Mouse (Mus musculus) neural tube, embryonic 14.5 days (tissue): ENCODE measurements around the gene Asic2. TPM values are rescaled to one million over a fixed set of nuclear protein-coding genes. Genes with fewer than 3 reads are reported as not detected.

Source experiments
- ATAC-seq: fragments of 200-750 bp; cut with Nextera tagmentation; 2 replicates; pipeline ENCODE4 v1.8.0; 2017; ENCODE audit warnings: low read depth, mild to moderate bottlenecking, moderate TSS enrichment, moderate library complexity
- H3K27ac ChIP-seq: fragments of 300-500 bp; sonication (generic); 2 replicates; pipeline ENCODE4 v1.5.1; 2014; ENCODE audit warnings: low read depth, mild to moderate bottlenecking, control low read depth, low read length, moderate library complexity, mixed read lengths
- H3K27me3 ChIP-seq: fragments of 300-500 bp; sonication (generic); 2 replicates; pipeline ENCODE4 v1.6.1; 2014; ENCODE audit warnings: low read length; ENCODE audit not compliant: control insufficient read depth, insufficient read depth
- H3K36me3 ChIP-seq: fragments of 300-500 bp; sonication (generic); 2 replicates; pipeline ENCODE4 v1.6.1; 2014; ENCODE audit warnings: low read length, mixed read lengths; ENCODE audit not compliant: control insufficient read depth, insufficient read depth
- H3K4me1 ChIP-seq: fragments of 300-500 bp; sonication (generic); 2 replicates; pipeline ENCODE4 v1.6.1; 2014; ENCODE audit warnings: low read length; ENCODE audit not compliant: control insufficient read depth, insufficient read depth
- H3K4me2 ChIP-seq: fragments of 300-500 bp; sonication (generic); 2 replicates; pipeline ENCODE4 v1.6.1; 2014; ENCODE audit warnings: mild to moderate bottlenecking, low read depth, low read length, control low read depth
- H3K4me3 ChIP-seq: fragments of 300-500 bp; sonication (generic); 2 replicates; pipeline ENCODE4 v1.5.1; 2014; ENCODE audit warnings: low read depth, low read length, control low read depth, mixed read lengths
- H3K9ac ChIP-seq: fragments of 300-500 bp; sonication (generic); replicated peaks from 2 replicates; pipeline ENCODE4 v1.6.1; 2014; ENCODE audit warnings: low read depth, mild to moderate bottlenecking, control low read depth, low read length, mixed read lengths
- H3K9me3 ChIP-seq: fragments of 300-500 bp; sonication (generic); 2 replicates; pipeline ENCODE4 v1.6.1; 2016; ENCODE audit warnings: low read length; ENCODE audit not compliant: control insufficient read depth
- WGBS: fragments of 180-500 bp; shearing (Covaris S2); extraction: QIAGEN DNeasy Blood & Tissue Kit; methylation state at CpG from one replicate; pipeline ENCODE4 v1.1.7; 2014; 5-methylcytosine and 5-hydroxymethylcytosine counted together
- polyA plus RNA-seq: library from polyadenylated mRNA; unstranded; fragments of >200 nt; fragmentation: Nextera tagmentation; extraction: Ambion mirVana; gene quantifications from 2 replicates; pipeline ENCODE4 v1.2.1, GENCODE M21; 2014

Gene Asic2
- polyA plus RNA-seq, 1 experiment from 2014 or later: 16.2 TPM

DNA sequence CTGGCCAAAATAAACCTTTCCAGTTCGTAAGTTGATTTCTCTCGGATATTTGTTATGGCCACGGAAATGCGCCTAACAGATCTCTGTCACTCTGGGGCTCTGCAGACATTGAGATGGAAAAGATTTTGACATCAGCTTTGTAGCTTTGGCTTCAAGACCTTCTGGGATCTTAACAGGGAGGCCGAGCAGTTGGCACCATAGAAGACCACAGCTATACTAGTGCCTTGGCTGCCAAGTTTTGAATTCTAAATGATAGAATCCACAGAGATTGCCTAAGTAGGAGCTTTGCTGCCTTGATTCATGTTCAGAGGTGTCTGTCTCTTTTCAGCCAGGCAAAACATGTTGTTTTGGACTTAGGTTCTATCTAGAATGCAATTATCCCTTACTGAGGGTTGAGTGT is 217.4 kb downstream of the Asic2 start:
- Histone ChIP-seq H3K4me2 (no peak overlapping the region), H3K27me3 (no peaks in the 10 kb centered on the region), H3K4me1 (no peaks in the 10 kb centered on the region), H3K9me3 (no peaks in the 10 kb centered on the region), H3K9ac (no peak overlapping the region), H3K27ac (no peak overlapping the region), H3K36me3 (no peaks in the 10 kb centered on the region), H3K4me3 (no peak overlapping the region)
- WGBS: 94% methylated on average over 5 of the region's 5 CpGs
- no peak for ATAC-seq

DNA sequence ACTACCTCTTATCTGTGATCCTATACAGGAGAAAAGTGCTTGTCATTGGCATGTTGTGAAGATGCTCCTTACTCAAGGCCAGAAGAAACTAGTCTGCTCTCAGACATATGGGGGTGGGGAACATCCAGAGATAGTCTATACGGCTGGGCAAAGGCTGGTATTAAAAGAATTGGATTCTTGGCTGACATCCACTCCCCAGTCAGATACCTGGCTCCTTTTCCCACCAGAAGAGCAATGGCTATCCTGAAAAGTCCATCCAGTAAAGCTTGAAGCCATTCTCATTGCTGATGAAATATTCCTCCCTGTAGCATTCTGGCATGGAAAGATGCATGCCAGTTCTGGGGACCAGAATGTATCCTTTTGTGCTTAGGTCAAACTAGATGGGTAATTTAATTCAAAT is 218.2 kb downstream of the Asic2 start:
- no peaks in the 10 kb centered on the region for H3K36me3 ChIP-seq
- no peak overlapping the region for H3K4me2 ChIP-seq
- no peaks in the 10 kb centered on the region for H3K27me3 ChIP-seq
- H3K4me3 ChIP-seq: no peak overlapping the region
- 71% methylated on average over 1 of the region's 1 CpGs for WGBS
- no peaks in the 10 kb centered on the region for H3K4me1 ChIP-seq
- no peak for ATAC-seq
- no peak overlapping the region for H3K9ac ChIP-seq
- H3K27ac ChIP-seq: no peak overlapping the region
- no peaks in the 10 kb centered on the region for H3K9me3 ChIP-seq

DNA sequence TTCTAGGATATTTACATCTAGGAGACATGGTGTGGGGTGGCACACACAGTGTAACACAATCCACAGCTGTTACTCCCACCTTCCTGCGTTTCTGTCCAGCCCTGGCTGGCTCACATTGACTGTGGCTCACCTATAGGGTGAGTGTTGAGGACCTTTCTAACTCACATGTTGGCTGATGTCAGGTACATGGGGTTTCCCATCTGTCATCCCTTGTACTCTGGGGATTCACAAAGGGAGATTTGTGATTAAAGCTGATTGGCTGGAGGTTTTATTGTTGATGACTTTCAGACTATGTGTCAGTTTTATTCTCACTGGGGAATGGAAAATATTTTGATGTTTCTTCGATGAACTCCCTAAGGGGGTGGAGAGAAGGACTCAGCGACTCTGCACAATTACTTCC is 229.3 kb downstream of the Asic2 start:
- Histone ChIP-seq H3K4me2 (no peak overlapping the region), H3K9ac (no peak overlapping the region), H3K27ac (no peak overlapping the region), H3K4me3 (no peak overlapping the region), H3K27me3 (no peaks in the 10 kb centered on the region), H3K9me3 (no peaks in the 10 kb centered on the region), H3K36me3 (no peaks in the 10 kb centered on the region), H3K4me1 (no peaks in the 10 kb centered on the region)
- ATAC-seq: no peak
- 66% methylated on average over 3 of the region's 3 CpGs for WGBS

DNA sequence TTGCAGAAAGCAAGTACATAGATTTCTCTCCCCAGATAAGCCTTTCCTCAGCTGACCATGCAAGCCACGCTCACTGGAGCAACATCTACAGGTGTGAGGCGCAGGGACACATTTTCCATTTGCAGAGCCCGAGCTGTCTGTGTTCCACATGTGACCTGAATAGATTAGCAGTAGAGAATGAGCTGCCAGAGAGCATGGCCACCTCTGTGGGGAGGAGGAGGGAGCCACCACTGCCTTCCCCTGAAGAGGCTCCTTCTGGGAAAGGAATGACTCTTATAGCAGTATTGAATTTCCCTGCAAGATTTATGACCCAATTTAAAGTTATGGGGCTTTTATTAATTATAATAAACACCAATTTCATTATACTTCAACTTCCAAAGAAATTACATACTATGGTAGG is 230.5 kb downstream of the Asic2 start:
- 53% methylated on average over 3 of the region's 3 CpGs for WGBS
- ATAC-seq: peak; percentile 51; the same call in 1 of the 2 replicates
- Histone ChIP-seq H3K36me3 (no peaks in the 10 kb centered on the region), H3K27me3 (no peaks in the 10 kb centered on the region), H3K27ac (no peak overlapping the region), H3K9me3 (no peaks in the 10 kb centered on the region), H3K4me3 (no peak overlapping the region), H3K4me1 (no peaks in the 10 kb centered on the region), H3K4me2 (no peak overlapping the region), H3K9ac (no peak overlapping the region)

DNA sequence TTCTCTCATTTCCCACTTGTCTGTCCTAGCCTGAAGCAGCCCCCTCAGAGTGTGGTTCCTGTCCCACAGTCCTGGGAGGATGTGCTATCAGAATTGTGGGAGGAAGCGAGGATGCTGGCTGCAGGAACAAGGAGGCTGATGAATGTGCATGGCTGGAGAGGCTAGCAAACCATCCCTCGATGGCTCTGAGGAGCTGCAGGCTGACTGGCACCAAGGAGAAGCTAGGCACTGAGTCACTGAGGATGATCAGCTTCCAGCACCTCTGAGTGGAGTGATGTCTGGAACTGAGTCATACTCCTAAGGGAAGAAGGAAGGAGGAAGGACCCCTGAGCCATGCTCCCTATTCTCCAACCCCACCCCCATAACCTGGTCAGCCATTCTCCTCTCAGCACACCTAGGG is 246.2 kb downstream of the Asic2 start:
- 80% methylated on average over 2 of the region's 2 CpGs for WGBS

DNA sequence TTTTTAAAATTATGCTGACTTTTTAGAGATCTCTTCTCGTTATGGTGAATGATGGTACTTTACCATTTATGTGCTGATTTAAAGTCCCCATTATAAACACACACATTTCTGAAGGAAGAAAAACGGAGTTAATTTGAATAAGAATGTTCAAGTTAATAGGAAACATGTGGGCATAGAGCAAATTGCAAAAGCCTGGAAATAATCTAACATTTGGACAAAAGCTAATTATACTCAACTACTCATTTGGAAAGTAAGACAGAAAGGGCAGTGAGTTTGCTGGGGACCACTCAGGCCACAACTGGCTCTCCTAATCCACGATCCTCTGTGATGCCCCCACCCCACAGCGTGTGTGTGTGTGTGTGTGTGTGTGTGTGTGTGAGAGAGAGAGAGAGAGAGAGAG is 253.5 kb downstream of the Asic2 start:
- ATAC-seq: no peak
- Histone ChIP-seq H3K4me1 (no peaks in the 10 kb centered on the region), H3K4me2 (no peak overlapping the region), H3K36me3 (no peaks in the 10 kb centered on the region), H3K9ac (no peak overlapping the region), H3K27ac (no peak overlapping the region), H3K9me3 (no peaks in the 10 kb centered on the region), H3K27me3 (no peaks in the 10 kb centered on the region), H3K4me3 (no peak overlapping the region)
- 47% methylated on average over 4 of the region's 4 CpGs for WGBS

More for the DNA sequence above, 246.2 kb downstream of the Asic2 start:
- Histone ChIP-seq H3K9ac (no peak overlapping the region), H3K4me3 (no peak overlapping the region), H3K27ac (no peak overlapping the region), H3K4me2 (no peak overlapping the region), H3K9me3 (no peaks in the 10 kb centered on the region), H3K4me1 (no peaks in the 10 kb centered on the region), H3K27me3 (no peaks in the 10 kb centered on the region), H3K36me3 (no peaks in the 10 kb centered on the region)
- ATAC-seq: no peak

DNA sequence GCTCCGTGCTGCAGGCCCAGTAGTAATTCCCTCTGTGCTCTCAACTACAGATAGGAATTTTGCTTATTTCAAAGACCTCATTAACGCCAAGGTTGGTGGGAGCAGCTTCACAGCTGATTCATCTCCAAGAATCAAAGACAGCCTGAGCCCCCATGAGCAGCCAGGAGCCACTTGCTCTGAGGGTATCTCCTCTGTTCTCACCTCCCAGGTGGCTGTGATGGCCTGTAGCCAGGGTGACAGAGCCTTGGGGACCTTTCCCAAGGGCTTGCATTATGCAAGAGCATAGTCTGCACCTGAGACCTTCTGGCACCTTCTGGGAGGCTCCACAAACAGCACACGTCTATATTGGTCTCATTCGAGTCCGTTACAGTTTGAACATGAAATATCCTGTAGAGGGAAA is 261.3 kb downstream of the Asic2 start:
- Histone ChIP-seq H3K4me2 (no peak overlapping the region), H3K9ac (no peak overlapping the region), H3K4me1 (no peaks in the 10 kb centered on the region), H3K27me3 (no peaks in the 10 kb centered on the region), H3K36me3 (no peaks in the 10 kb centered on the region), H3K4me3 (no peak overlapping the region), H3K27ac (no peak overlapping the region), H3K9me3 (no peaks in the 10 kb centered on the region)
- whole genome bisulfite sequencing: 77% methylated on average over 5 of the region's 5 CpGs
- no peak for ATAC-seq

DNA sequence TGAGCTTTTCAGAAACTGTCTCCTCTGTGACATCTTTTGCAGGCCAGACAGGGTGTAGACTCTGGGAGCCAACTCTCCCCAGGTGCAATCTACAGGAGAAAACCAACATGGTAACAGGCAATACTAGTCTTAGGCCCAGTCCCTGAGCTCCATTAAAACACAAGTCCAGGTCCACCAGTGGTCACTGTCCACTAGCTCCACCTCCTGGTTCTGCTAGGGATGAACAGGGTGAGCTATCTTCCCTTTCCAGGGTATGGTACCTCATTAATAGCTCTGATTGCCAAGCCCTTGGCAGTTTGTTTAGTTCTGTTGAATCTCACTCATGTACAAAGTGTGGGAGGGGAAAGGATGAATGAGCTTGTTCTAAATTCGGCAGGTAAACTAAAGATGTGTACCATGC is 270.2 kb downstream of the Asic2 start:
- H3K4me1 ChIP-seq: no peaks in the 10 kb centered on the region
- no peak overlapping the region for H3K4me2 ChIP-seq
- no peaks in the 10 kb centered on the region for H3K36me3 ChIP-seq
- H3K27me3 ChIP-seq: no peaks in the 10 kb centered on the region
- 80% methylated on average over 1 of the region's 1 CpGs for WGBS
- no peaks in the 10 kb centered on the region for H3K9me3 ChIP-seq
- H3K27ac ChIP-seq: no peak overlapping the region
- no peak overlapping the region for H3K9ac ChIP-seq
- no peak overlapping the region for H3K4me3 ChIP-seq
- no peak for ATAC-seq

DNA sequence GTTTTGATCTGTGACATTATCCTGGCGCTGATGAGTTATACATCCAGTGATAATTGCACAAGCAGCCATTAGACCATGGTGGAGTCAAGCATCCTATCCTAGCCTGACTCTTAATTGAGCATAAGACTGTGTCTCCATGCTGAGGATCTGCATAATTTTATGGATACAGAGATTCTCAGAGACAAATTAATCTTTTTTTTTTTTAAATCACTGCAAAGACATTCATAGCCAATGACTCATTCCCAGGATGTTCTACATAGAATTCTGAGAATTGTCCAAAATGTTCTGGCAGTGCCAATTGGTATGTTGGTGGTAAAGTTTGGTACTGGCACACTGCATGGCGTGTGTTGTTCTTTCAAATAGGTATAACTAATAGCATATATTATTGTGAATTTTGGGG is 272.8 kb downstream of the Asic2 start:
- Histone ChIP-seq H3K36me3 (no peaks in the 10 kb centered on the region), H3K9ac (no peak overlapping the region), H3K4me2 (no peak overlapping the region), H3K4me1 (no peaks in the 10 kb centered on the region), H3K4me3 (no peak overlapping the region), H3K27ac (no peak overlapping the region), H3K9me3 (no peaks in the 10 kb centered on the region), H3K27me3 (no peaks in the 10 kb centered on the region)
- WGBS: 91% methylated on average over 2 of the region's 2 CpGs
- no peak for ATAC-seq

DNA sequence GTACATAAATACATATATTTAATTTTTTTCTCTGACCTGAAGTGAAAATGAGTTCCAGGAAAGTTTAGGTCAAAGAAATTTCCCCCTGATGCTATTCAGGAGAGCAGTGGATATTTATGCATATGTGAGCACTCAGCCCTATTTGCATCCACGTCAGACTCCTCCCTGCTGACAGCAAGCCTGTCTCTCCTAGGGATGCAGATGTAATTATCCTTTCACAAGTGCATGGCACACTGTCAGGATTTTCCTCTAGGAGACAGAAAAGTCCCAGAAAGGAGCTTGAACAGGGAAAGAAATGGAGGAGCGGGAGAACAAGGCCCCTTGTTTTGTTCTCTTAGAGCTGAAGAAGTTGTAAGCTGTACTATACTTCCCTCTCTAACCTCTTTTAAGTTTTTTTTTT is 287.7 kb downstream of the Asic2 start:
- Histone ChIP-seq H3K4me2 (no peak overlapping the region), H3K27ac (no peak overlapping the region), H3K27me3 (no peaks in the 10 kb centered on the region), H3K4me1 (no peaks in the 10 kb centered on the region), H3K36me3 (no peaks in the 10 kb centered on the region), H3K4me3 (no peak overlapping the region), H3K9ac (no peak overlapping the region), H3K9me3 (no peaks in the 10 kb centered on the region)
- ATAC-seq: no peak
- 58% methylated on average over 2 of the region's 2 CpGs for WGBS
